Mouse (Mus musculus): ENCODE measurements at regions not wholly inside any gene's neighbourhood (a gene's known extent, or its start where the extent isn't known, plus 50 kb on each side); places are given as distances from the start of the nearest gene placed in this dataset.

- DNase-seq (ENCODE audit: extremely low spot score in 1 of 2, low spot score in 1 of 2) = no peak
Observed at GRCm38 (mm10) chr14:78790374-78790773, 57.8 kb upstream of the Dgkh start.

- peak; percentile 11 to 58 for DNase-seq (ENCODE audit: extremely low spot score in 1 of 2, low spot score in 1 of 2)
Observed at GRCm38 (mm10) chr14:78796796-78797195, 52.1 kb upstream of the Vwa8 start.

- DNase-seq (ENCODE audit: extremely low spot score in 1 of 2, low spot score in 1 of 2) = no peak
Observed at GRCm38 (mm10) chr14:78798478-78798877, 50.4 kb upstream of the Vwa8 start.

All from frontal cortex, adult 2 months (tissue).